Mouse (Mus musculus) retina, postnatal 1 day (tissue): ENCODE measurements around the gene Ppp1r12b.

ENCODE experiments used
- DNase-seq: peaks from one replicate; pipeline ENCODE4 v3.0.0-alpha.2; 2012

Gene Ppp1r12b

GRCm38 (mm10) chr1:134938233-134938632 is 17.5 kb downstream of the Ppp1r12b start:
- DNase-seq, result no peak

- no peak for DNase-seq
Observed at GRCm38 (mm10) chr1:134936335-134936734, 19.4 kb downstream of the Ppp1r12b start.

GRCm38 (mm10) chr1:134932431-134932830 is 23.3 kb downstream of the Ppp1r12b start:
- peak; percentile 7 for DNase-seq

GRCm38 (mm10) chr1:134919010-134919409 is 36.7 kb downstream of the Ppp1r12b start:
- no peak for DNase-seq

- DNase-seq, result no peak
Observed at GRCm38 (mm10) chr1:134915421-134915820, 40.3 kb downstream of the Ppp1r12b start.

- no peak for DNase-seq
Observed at GRCm38 (mm10) chr1:134913535-134913934, 42.2 kb downstream of the Ppp1r12b start.

- DNase-seq, result no peak
Observed at GRCm38 (mm10) chr1:134911892-134912291, 43.9 kb downstream of the Ppp1r12b start.

- no peak for DNase-seq
Observed at GRCm38 (mm10) chr1:134910037-134910436, 45.7 kb downstream of the Ppp1r12b start.

GRCm38 (mm10) chr1:134909442-134909841 is 46.3 kb downstream of the Ppp1r12b start:
- no peak for DNase-seq

GRCm38 (mm10) chr1:134902051-134902619 is 53.6 kb downstream of the Ppp1r12b start:
- DNase-seq, result no peak

GRCm38 (mm10) chr1:134896008-134896407 is 59.7 kb downstream of the Ppp1r12b start:
- no peak for DNase-seq

- DNase-seq, result no peak
Observed at GRCm38 (mm10) chr1:134894803-134895202, 60.9 kb downstream of the Ppp1r12b start.

GRCm38 (mm10) chr1:134891916-134892315 is 63.8 kb downstream of the Ppp1r12b start:
- no peak for DNase-seq

GRCm38 (mm10) chr1:134889629-134890028 is 66.1 kb downstream of the Ppp1r12b start:
- DNase-seq, result no peak

GRCm38 (mm10) chr1:134875800-134876199 is 79.9 kb downstream of the Ppp1r12b start:
- DNase-seq, result no peak

- DNase-seq, result no peak
Observed at GRCm38 (mm10) chr1:134872678-134873077, 83.1 kb downstream of the Ppp1r12b start.

GRCm38 (mm10) chr1:134866426-134866825 is 89.3 kb downstream of the Ppp1r12b start:
- DNase-seq, result no peak

- DNase-seq, result no peak
Observed at GRCm38 (mm10) chr1:134865552-134865951, 90.2 kb downstream of the Ppp1r12b start.

GRCm38 (mm10) chr1:134860538-134860937 is 95.2 kb downstream of the Ppp1r12b start:
- peak; percentile 68 for DNase-seq

GRCm38 (mm10) chr1:134858344-134859053 is 97.2 kb downstream of the Ppp1r12b start:
- DNase-seq, result peak; percentile 68

GRCm38 (mm10) chr1:134854325-134854982 is 101.3 kb downstream of the Ppp1r12b start:
- peak; percentile 77 for DNase-seq

- DNase-seq, result no peak
Observed at GRCm38 (mm10) chr1:134852797-134853196, 102.9 kb downstream of the Ppp1r12b start.

GRCm38 (mm10) chr1:134851211-134851610 is 104.5 kb downstream of the Ppp1r12b start:
- no peak for DNase-seq

- DNase-seq, result no peak
Observed at GRCm38 (mm10) chr1:134850361-134850760, 105.4 kb downstream of the Ppp1r12b start.
